Mouse (Mus musculus) neural tube, embryonic 15.5 days (tissue): ENCODE results near the gene Defb25. TPM values are rescaled to one million over a fixed set of nuclear protein-coding genes. Genes with fewer than 3 reads are reported as not detected.

Experiments
- ATAC-seq: fragments of 200-750 bp; cut with Nextera tagmentation; 2 replicates; pipeline ENCODE4 v1.8.0; 2017; ENCODE audit warnings: mild to moderate bottlenecking, moderate TSS enrichment, moderate library complexity; ENCODE audit not compliant: low FRiP score
- H3K27ac ChIP-seq: fragments of 300-500 bp; sonication (generic); replicated peaks from 2 replicates; pipeline ENCODE4 v1.5.1; 2015; ENCODE audit warnings: mild to moderate bottlenecking, inconsistent platforms
- H3K27me3 ChIP-seq: fragments of 300-500 bp; sonication (generic); replicated peaks from 2 replicates; pipeline ENCODE4 v1.6.1; 2015; ENCODE audit warnings: inconsistent platforms
- H3K36me3 ChIP-seq: fragments of 300-500 bp; sonication (generic); 2 replicates; pipeline ENCODE4 v1.6.1; 2015; ENCODE audit warnings: inconsistent platforms
- H3K4me1 ChIP-seq: fragments of 300-500 bp; sonication (generic); 2 replicates; pipeline ENCODE4 v1.6.1; 2015; ENCODE audit warnings: inconsistent platforms
- H3K4me2 ChIP-seq: fragments of 300-500 bp; sonication (generic); 2 replicates; pipeline ENCODE4 v1.6.1; 2015; ENCODE audit warnings: inconsistent platforms, mild to moderate bottlenecking, moderate library complexity
- H3K4me3 ChIP-seq: fragments of 300-500 bp; sonication (generic); replicated peaks from 2 replicates; pipeline ENCODE4 v1.5.1; 2015; ENCODE audit warnings: mild to moderate bottlenecking, inconsistent platforms
- H3K9ac ChIP-seq: fragments of 300-500 bp; sonication (generic); replicated peaks from 2 replicates; pipeline ENCODE4 v1.6.1; 2015; ENCODE audit warnings: mild to moderate bottlenecking, inconsistent platforms
- H3K9me3 ChIP-seq: fragments of 300-500 bp; sonication (generic); replicated peaks from 2 replicates; pipeline ENCODE4 v1.6.1; 2016; ENCODE audit warnings: inconsistent platforms
- WGBS: fragments of 180-500 bp; shearing (Covaris S2); methylation state at CpG from one replicate; pipeline ENCODE4 v1.1.7; 2015; ENCODE audit warnings: mixed read lengths; 5-methylcytosine and 5-hydroxymethylcytosine counted together
- polyA plus RNA-seq: library from polyadenylated mRNA; unstranded; fragments of >200 nt; fragmentation: Nextera tagmentation; extraction: Ambion mirVana; gene quantifications from 2 replicates; pipeline ENCODE4 v1.2.1, GENCODE M21; 2015

Gene Defb25
- polyA plus RNA-seq, 1 experiment from 2014 or later: not detected

DNA sequence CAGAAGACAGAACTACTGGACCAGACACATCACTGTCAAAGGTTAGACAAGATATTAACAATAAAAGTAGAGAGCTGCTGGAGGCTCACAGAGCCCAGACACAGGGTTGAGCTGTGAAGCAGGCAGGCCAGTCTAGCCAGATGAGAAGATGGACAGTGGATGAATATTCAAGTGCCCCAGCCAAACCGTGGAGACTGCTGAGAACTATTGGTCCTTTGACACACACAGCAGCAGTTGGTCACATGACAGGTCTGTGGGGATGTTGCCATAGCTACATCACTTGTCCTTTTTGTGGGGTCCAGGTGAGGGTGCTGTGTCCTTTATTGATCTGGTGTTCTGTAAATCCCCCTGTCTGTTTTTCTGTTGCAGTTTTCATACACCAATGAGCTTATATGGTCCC is 2.4 kb upstream of the Defb25 start:
- H3K4me1 ChIP-seq: peaks cover 11% of the 10 kb centered on the region
- 7% methylated on average over 1 of the region's 1 CpGs for WGBS
- no peaks in the 10 kb centered on the region for H3K36me3 ChIP-seq
- ATAC-seq: no peak
- no peaks in the 10 kb centered on the region for H3K9me3 ChIP-seq
- no peak overlapping the region for H3K4me2 ChIP-seq
- H3K9ac ChIP-seq: no peak overlapping the region
- H3K27ac ChIP-seq: no peak overlapping the region
- H3K4me3 ChIP-seq: no peak overlapping the region
- peaks cover 45% of the 10 kb centered on the region for H3K27me3 ChIP-seq

DNA sequence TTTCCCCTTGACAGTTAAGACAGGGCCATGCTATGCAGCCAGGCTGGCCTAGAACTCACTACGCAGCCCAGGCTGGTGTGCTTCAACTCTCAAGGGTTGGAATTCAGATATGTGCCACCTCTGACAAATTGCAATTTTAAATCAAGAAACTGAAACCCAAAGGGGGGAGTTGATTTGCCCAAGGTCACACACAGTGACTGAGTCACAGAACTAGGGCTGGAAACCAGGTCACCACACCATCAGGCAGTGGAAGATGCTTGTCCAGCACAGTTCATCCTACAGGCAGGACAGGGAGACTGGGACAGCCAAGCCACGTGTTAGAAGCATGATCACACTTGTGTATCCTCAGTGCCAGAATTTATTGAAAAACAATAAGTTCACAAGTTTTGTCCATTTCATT is 1.7 kb upstream of the Defb25 start:
- peaks cover 41% of the 10 kb centered on the region for H3K27me3 ChIP-seq
- no peak overlapping the region for H3K27ac ChIP-seq
- H3K9ac ChIP-seq: no peak overlapping the region
- ATAC-seq: no peak
- WGBS: 87% methylated on average over 2 of the region's 2 CpGs
- no peaks in the 10 kb centered on the region for H3K36me3 ChIP-seq
- H3K9me3 ChIP-seq: no peaks in the 10 kb centered on the region
- no peak overlapping the region for H3K4me2 ChIP-seq
- H3K4me1 ChIP-seq: peaks cover 11% of the 10 kb centered on the region
- no peak overlapping the region for H3K4me3 ChIP-seq

DNA sequence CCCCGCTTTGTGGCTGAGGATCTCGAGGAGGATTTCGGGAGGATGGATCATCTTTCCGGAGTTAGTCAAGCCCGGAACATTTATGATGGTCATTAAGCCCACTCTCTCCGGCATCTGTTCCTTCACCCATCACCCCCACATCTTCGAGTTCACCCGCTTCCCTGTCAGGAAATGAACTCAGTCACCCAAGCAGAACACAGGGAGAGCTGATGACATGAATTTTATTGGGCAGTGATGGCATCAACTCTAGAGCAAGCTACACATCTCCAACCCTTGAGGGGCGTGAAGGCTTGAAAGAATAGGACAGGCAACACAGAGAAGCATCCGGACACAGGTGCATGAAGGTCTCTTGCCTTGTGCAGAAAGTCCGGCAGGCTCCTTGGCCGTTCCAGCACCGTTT is 702 bp downstream of the Defb25 start:
- 72% methylated on average over 13 of the region's 13 CpGs for WGBS
- ATAC-seq: no peak
- H3K36me3 ChIP-seq: no peaks in the 10 kb centered on the region

DNA sequence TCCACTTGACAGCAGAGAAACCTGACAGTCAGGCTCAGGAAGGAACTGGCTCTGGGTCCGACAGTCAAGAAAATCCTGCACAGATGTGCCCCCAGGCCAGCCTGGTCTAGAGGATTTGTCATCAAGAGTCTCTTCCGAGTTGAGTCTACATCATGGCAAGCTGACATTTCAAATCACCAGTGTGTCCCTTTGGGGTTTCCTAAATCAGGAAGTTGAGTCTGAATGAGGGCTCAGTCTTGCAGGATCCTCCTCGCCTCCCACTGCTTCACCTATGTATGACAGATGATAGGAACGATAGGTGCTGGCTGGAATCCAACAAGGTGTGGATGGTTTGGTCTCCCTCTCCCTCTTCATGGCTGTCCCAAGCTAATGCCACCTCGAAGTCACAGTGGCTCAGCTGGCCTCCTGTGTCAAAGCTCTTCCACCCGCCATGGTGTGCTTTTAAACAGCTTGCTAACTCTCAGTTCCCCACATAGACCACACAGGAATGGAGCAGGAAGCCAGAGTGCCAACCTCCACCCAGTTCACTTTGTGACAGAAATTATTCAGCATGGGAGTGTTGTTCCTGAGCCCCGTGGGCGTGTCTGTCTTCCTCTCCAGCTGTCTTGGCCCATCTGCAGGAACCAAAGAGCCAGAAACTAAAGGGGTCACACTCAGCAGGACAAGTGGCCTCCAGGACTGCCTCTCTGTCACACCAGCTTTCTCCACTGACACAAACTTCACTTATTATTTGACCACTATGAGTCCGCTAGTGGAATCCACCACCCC is 2.3 kb downstream of the Defb25 start:
- Histone ChIP-seq H3K4me1 (no peaks in the 10 kb centered on the region), H3K9ac (no peak overlapping the region), H3K4me2 (no peak overlapping the region), H3K36me3 (no peaks in the 10 kb centered on the region), H3K27me3 (peaks cover 1% of the 10 kb centered on the region), H3K27ac (no peak overlapping the region), H3K4me3 (no peak overlapping the region), H3K9me3 (no peaks in the 10 kb centered on the region)
- ATAC-seq: no peak
- 82% methylated on average over 9 of the region's 9 CpGs for WGBS

More for the DNA sequence above, 702 bp downstream of the Defb25 start:
- Histone ChIP-seq H3K4me2 (no peak overlapping the region), H3K9me3 (no peaks in the 10 kb centered on the region), H3K9ac (no peak overlapping the region), H3K4me3 (no peak overlapping the region), H3K27ac (no peak overlapping the region), H3K4me1 (peaks cover 8% of the 10 kb centered on the region), H3K27me3 (peaks cover 16% of the 10 kb centered on the region)

DNA sequence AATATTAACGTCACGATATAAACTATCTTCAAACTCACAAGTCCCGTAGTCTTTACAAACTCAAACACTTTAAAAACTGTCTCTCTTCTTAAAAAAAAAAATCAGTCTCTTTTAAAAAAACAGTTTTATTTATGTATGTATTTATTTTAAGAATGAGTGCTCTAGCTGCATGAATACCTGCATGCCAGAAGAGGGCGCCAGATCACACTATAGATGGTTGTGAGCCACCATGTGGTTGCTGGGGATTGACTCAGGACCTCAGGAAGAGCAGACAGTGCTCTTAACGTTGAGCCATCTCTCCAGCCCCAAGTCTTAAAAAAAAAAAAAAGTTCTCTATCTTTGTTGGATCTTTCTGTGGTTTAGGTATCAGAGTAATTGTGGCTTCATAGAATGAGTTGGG is 5.5 kb downstream of the Defb25 start:
- no peak overlapping the region for H3K4me3 ChIP-seq
- 60% methylated on average over 5 of the region's 5 CpGs for WGBS

DNA sequence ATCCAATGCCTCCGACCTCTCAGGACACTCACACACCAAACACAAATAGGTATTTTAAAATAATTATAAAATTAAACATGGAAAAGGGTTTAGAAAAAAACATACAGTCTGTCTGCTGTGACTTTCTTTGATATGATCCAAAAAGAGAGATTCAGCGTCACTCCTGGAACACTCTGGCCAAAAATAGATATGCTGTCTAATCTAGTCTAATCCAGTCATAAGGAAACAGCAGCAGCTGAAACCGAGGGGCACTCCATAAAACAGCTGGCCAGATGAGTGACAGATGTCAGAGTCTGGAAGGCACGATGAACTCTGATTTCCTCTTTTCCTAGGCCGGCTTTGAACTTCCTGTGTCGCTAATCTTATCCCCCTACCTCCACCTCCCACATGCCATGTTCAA is 6.4 kb downstream of the Defb25 start:
- no peak for ATAC-seq
- Histone ChIP-seq H3K4me3 (no peak overlapping the region), H3K27ac (no peak overlapping the region), H3K9me3 (no peaks in the 10 kb centered on the region), H3K27me3 (no peaks in the 10 kb centered on the region), H3K36me3 (no peaks in the 10 kb centered on the region), H3K9ac (no peak overlapping the region), H3K4me1 (no peaks in the 10 kb centered on the region), H3K4me2 (no peak overlapping the region)
- WGBS: 89% methylated on average over 6 of the region's 6 CpGs

More for the DNA sequence above, 5.5 kb downstream of the Defb25 start:
- H3K9me3 ChIP-seq: no peaks in the 10 kb centered on the region
- no peaks in the 10 kb centered on the region for H3K27me3 ChIP-seq
- H3K4me1 ChIP-seq: no peaks in the 10 kb centered on the region
- H3K9ac ChIP-seq: no peak overlapping the region
- ATAC-seq: no peak
- no peaks in the 10 kb centered on the region for H3K36me3 ChIP-seq
- H3K27ac ChIP-seq: no peak overlapping the region
- no peak overlapping the region for H3K4me2 ChIP-seq

DNA sequence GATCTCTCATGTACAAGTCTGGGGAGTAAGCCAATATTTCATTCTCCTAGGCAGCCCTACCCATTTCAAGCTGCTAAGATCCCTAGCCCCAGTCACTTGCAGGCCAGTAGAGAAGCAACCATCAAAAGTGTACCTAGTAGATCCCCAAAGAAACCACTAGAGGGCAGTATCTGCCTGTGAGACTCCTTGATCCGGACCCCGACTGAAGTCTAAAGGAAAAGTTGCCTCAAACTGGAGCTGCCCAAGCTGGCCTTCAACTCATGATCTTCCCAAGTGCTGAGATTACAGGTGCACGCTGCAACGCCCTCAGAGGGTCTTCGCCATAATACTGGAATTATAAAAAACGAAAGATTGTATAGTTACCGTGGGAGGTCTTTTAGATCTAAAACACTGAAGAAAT is 7.3 kb downstream of the Defb25 start:
- H3K27ac ChIP-seq: no peak overlapping the region
- no peak for ATAC-seq
- H3K4me1 ChIP-seq: no peaks in the 10 kb centered on the region
- no peak overlapping the region for H3K4me2 ChIP-seq
- H3K27me3 ChIP-seq: no peaks in the 10 kb centered on the region
- H3K36me3 ChIP-seq: no peaks in the 10 kb centered on the region
- H3K4me3 ChIP-seq: no peak overlapping the region
- H3K9me3 ChIP-seq: no peaks in the 10 kb centered on the region
- WGBS: 14% methylated on average over 7 of the region's 7 CpGs
- no peak overlapping the region for H3K9ac ChIP-seq

DNA sequence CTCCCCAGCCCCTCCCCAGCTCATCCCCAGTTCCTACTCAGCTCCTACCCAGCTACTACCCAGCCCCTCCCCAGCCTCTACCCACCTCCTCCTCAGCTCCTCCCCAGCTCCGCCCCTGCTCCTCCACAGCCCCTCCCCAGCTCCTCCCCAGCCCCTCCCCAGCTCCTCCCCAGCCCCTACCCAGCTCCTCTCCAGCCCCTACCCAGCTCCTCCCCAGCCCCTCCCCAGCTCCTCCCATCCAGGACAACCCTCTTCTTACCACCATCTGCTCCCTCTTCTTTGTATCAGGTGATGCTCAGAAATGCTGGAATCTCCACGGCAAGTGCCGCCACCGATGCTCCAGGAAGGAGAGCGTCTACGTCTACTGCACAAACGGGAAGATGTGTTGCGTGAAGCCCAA is 10.7 kb downstream of the Defb25 start:
- 45% methylated on average over 7 of the region's 8 CpGs for WGBS
- no peak overlapping the region for H3K4me3 ChIP-seq
- no peaks in the 10 kb centered on the region for H3K36me3 ChIP-seq
- ATAC-seq: no peak
- no peaks in the 10 kb centered on the region for H3K27me3 ChIP-seq
- H3K4me2 ChIP-seq: no peak overlapping the region
- H3K9me3 ChIP-seq: no peaks in the 10 kb centered on the region
- H3K9ac ChIP-seq: no peak overlapping the region
- no peak overlapping the region for H3K27ac ChIP-seq
- H3K4me1 ChIP-seq: no peaks in the 10 kb centered on the region

DNA sequence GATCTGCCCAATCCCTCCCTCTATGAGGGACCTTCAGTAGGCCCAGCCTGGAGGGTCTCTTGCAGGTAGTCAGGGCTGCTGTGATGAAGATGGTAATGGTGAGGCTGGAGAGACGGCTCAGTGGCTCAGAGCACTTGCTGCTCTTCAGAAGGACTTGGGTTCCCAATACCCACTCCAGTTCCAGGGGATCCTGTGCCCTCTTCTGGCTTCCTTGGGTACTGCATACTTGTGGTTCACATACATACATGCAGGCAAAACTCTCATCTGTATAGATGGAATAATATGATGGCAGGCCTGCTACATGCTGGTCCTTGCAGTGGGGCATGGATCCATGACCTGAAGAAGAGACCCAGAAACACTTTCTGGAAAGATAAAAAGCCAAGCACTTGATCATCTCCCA is 14.1 kb downstream of the Defb25 start:
- Histone ChIP-seq H3K27me3 (no peaks in the 10 kb centered on the region), H3K4me3 (no peak overlapping the region), H3K4me1 (no peaks in the 10 kb centered on the region), H3K36me3 (no peaks in the 10 kb centered on the region), H3K4me2 (no peak overlapping the region), H3K9me3 (no peaks in the 10 kb centered on the region), H3K9ac (no peak overlapping the region), H3K27ac (no peak overlapping the region)
- ATAC-seq: no peak
- 81% methylated on average over 1 of the region's 1 CpGs for WGBS

DNA sequence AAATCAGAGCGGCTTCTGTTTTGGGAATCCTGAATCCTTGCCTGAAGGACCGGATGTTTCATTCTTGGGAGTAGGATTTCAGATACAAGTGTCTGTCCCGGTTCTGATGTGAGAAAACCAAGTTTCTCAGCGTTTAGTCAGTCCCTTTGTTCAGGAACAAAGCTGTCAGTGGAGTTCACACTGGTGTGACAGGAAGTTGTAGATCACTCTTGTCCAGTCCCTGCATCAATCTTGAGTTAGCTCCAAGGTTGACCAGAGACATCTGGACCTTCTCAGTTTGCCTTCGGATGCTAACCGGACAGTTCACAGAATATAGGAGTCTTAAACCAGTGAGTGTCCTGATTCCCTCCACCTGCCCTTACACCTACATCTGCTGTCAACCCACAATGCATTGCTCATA is 15.1 kb downstream of the Defb25 start:
- no peaks in the 10 kb centered on the region for H3K4me1 ChIP-seq
- no peak for ATAC-seq
- no peak overlapping the region for H3K4me3 ChIP-seq
- H3K27me3 ChIP-seq: no peaks in the 10 kb centered on the region
- no peaks in the 10 kb centered on the region for H3K9me3 ChIP-seq
- 58% methylated on average over 6 of the region's 6 CpGs for WGBS
- no peaks in the 10 kb centered on the region for H3K36me3 ChIP-seq
- no peak overlapping the region for H3K9ac ChIP-seq
- no peak overlapping the region for H3K27ac ChIP-seq
- no peak overlapping the region for H3K4me2 ChIP-seq

DNA sequence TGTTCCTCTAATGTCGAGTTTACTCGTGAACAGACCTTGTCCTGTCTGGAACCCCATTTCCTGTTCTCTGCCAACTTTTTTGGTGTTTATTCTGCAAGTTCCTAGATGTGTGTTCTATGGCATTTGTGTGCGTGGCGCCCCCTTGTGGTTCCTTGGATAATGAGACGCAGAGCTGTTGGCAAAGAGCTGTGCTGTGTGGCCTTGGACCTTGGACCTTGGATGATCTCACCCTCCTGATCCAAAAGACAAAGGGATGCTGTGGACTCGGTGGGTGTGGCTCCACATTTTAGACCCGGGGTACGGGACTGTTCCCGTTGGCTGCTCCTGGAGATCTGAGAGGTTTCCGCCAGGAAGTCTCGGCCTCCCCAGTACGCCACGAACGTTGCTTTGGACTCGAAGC is 18.8 kb downstream of the Defb25 start, which contains the start of gene Defb36:
Gene Defb36, plus strand, starts transcription at position 271 of the 400 bp plus-strand sequence.
- 84% methylated on average over 15 of the region's 15 CpGs for WGBS
- Histone ChIP-seq H3K36me3 (no peaks in the 10 kb centered on the region), H3K9ac (no peak within 1 kb of the TSS), H3K9me3 (no peaks in the 10 kb centered on the region), H3K4me1 (no peaks in the 10 kb centered on the region), H3K27ac (no peak within 1 kb of the TSS), H3K27me3 (no peaks in the 10 kb centered on the region), H3K4me2 (no peak within 1 kb of the TSS), H3K4me3 (no peak within 1 kb of the TSS)
- ATAC-seq: no peak

DNA sequence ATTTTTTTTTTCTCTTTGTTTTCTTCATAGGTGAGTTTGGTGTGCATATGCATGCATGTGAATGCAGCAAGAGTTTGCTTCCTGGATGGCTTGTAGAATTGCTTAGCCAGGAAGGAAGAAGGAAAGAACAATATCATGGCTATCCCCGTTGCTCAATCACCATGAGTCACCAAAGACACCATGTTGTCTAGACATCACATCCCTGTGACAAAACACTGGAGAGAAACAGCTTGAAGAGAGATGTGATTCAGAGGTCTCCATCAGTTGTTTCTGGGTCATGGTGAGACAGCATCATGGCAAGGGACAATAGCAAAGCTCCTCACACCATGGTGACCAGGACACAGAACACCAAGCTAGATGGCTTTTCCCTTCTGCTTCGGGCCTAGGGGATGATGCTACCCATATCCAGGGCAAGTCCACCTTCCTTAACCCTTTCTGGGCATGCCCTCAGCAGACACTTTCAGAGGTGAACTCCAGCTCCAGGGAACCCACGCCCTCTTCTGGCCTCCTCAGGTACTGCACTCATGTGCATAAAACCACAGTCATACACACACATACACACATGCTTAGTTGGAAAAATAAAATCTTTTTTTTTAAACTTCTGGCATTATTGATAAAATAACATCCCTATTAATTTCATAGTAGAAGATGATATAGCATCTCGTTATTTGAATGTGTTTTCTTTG is 21.4 kb downstream of the Defb25 start:
- H3K36me3 ChIP-seq: no peaks in the 10 kb centered on the region
- no peak for ATAC-seq
- no peaks in the 10 kb centered on the region for H3K4me1 ChIP-seq
- no peaks in the 10 kb centered on the region for H3K27me3 ChIP-seq
- no peak overlapping the region for H3K27ac ChIP-seq
- 79% methylated on average over 4 of the region's 4 CpGs for WGBS
- H3K9ac ChIP-seq: no peak overlapping the region
- H3K9me3 ChIP-seq: no peaks in the 10 kb centered on the region
- no peak overlapping the region for H3K4me3 ChIP-seq
- H3K4me2 ChIP-seq: no peak overlapping the region
